Mouse (Mus musculus) R1 (cell line): ENCODE data around the gene Fbxo46.
"Not testable (repeated sequence)": the region's sequence is repeated elsewhere in the genome, so short reads cannot be mapped to it uniquely, and the experiment has no call there.

Experiments
- DNase-seq: peaks from one replicate; pipeline ENCODE4 v3.0.0-alpha.2; 2018; ENCODE audit warnings: low read depth, low spot score

Fbxo46 gene

GRCm38 (mm10) chr7:19131324-19131848 lies 11.7 kb downstream of the Fbxo46 start:
- peak; percentile 100 for DNase-seq

GRCm38 (mm10) chr7:19136168-19136567 lies 16.5 kb downstream of the Fbxo46 start:
- peak; percentile 60 for DNase-seq

GRCm38 (mm10) chr7:19136673-19137334 lies 17.1 kb downstream of the Fbxo46 start:
- peak; percentile 28 for DNase-seq

GRCm38 (mm10) chr7:19137380-19137779 lies 17.7 kb downstream of the Fbxo46 start:
- DNase-seq = peak; percentile 72

DNA sequence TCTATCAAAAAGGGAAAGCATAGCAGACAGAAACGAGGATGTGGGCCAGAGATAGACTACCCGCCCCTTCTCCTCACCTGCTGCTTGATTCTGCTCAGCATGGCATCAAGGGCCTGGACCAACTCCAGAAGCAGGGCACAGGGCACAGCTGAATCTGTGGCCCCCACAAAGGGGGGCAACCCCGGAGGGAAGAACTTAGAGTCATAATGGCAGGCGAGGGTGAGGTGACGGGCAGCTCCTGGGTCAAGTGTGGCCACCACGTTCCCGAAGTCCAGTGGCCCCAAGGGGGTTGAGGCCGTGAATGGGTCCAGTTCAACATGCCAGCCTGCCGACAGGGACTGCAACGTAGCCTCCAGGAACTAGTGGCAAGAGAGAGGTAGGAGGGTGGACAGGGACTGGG lies 27.1 kb downstream of the Fbxo46 start:
- no peak for DNase-seq

- peak; percentile 33 for DNase-seq
Measured at GRCm38 (mm10) chr7:19147497-19148045, 27.9 kb downstream of the Fbxo46 start.

DNA sequence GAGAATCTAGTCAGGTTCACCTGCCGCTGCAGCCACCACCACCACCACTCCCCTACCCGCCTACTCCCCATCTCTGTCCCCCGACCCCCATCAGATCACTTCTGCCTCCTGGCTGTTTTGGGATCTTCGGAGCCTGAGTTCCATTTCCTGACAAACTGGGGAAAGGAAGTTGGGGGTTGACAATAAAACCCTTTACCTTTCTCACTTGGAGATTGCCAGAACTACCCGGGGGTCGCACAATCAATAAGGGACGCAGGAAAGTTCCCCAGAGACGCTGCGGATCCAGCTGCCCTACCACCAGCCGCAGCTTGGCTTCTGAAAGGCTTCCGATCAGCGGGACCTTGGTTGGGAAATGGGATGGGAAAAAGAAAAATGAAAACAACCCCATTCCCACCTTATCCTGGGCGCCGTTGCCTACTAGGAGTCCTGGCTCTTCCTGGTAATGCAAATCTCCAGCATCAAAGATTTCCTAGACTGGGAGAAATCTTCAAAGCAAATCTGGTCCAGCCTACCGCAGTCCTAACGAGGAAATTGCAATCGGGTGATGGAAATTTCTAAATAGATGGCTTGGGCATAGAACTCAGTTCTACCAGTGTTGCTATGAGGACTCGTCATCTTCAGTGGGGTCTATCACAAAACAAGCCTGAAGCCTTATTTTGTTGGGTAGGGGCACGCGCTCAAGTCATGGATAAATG lies 28.7 kb downstream of the Fbxo46 start:
- DNase-seq = peak; percentile 16

GRCm38 (mm10) chr7:19148875-19149541 lies 29.3 kb downstream of the Fbxo46 start, which contains the start of gene Qpctl:
Gene Qpctl (minus strand): TSS chr7:19149291.
- DNase-seq = peak; percentile 100

DNA sequence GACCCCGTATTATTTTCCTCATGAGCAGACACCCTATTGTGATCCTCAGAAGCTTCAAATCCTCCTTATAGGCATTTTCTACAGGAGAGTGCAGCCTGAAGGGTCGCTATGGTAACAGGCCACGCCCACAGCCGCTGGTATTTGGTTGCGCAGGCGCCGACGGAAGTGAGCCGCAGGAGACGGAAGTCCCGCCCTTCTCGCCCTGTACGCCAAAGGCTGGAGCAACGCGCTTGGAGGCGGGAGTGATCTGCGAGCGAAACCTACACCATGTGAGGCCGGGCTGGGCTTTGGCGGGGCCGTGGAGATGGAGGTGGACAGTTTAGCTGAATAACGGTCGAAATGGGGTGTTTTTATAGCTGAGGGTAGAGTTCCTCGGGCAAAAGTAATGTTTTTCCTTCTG lies 30.0 kb downstream of the Fbxo46 start, which contains the start of gene Snrpd2:
Snrpd2 (plus strand) TSS at position 97 of the 400 bp plus-strand sequence.
- peak; percentile 96 for DNase-seq

DNA sequence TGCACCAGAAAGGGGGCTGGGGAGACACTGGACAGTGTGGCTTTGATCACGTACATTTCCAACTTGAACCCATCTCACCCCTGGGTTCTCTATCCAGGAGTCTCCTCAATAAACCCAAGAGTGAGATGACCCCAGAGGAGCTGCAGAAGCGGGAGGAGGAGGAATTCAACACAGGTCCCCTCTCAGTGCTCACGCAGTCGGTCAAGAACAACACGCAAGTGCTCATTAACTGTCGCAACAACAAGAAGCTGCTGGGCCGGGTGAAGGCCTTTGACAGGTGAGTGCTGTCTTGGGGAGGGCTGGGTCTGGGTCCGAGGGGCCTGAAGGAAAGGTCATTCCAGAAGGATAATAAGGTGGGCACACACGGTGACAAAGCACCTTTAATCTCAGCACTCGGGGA lies 31.5 kb downstream of the Fbxo46 start:
- not testable (repeated sequence) for DNase-seq

GRCm38 (mm10) chr7:19154796-19155195 lies 35.1 kb downstream of the Fbxo46 start:
- no peak for DNase-seq

- peak; percentile 41 for DNase-seq
Measured at GRCm38 (mm10) chr7:19155825-19156475, 36.3 kb downstream of the Fbxo46 start.

DNA sequence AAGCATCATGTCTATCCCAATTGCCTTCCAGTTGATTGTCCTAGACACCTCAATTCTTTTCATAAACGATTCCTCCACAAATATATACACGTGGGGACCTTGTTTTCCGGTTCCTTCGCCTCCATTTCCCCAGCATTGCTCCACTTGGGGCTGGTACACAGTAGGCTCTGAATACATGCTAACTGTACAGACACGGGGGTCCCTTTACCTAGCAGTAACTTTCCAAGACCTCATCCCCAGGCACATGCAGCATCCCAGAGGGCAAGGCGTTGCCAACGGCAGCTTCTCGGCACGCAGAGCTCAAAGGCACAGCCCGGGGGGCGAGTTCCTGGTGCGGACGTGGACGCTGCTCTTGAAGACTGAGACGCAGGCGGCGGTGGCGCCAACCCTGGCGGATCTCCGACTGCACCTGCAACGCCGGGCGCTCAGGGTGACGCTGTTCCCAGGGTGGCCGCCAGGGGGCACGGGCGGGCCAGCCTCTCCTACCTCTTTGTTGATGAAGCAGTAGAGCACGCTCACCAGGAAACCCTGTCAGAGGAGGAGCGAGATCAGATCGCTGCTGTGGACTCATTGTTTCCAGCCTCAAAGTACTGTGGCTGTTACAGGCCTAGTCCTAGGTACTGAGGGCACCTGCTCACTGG lies 37.6 kb downstream of the Fbxo46 start:
- peak; percentile 88 for DNase-seq

GRCm38 (mm10) chr7:19158601-19159000 lies 38.9 kb downstream of the Fbxo46 start:
- DNase-seq = no peak

DNA sequence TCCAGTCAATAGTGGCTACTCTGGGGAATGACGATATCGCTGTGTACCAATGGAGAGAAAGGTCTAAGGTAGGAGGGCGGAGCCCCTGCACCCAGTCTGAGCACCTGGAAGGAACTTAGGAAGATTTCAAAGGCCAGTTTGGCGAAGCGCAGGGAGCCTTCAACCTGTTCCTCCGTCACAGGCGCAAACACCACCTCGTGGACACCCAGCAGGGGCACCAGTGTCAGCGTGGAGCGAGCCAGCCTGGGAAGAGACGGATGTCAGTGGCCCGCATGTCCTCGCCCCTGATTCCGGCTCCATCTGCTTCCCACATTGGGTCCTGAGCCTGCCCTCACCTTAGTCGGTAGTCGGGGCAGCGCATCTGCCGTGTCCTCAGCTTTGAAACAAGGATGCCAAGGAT lies 39.8 kb downstream of the Fbxo46 start:
- DNase-seq = no peak

GRCm38 (mm10) chr7:19160115-19160514 lies 40.5 kb downstream of the Fbxo46 start:
- DNase-seq = peak; percentile 85

GRCm38 (mm10) chr7:19162928-19163327 lies 43.3 kb downstream of the Fbxo46 start:
- DNase-seq = no peak

GRCm38 (mm10) chr7:19163752-19164151 lies 44.1 kb downstream of the Fbxo46 start:
- DNase-seq = no peak

GRCm38 (mm10) chr7:19164189-19164588 lies 44.5 kb downstream of the Fbxo46 start:
- peak; percentile 98 for DNase-seq

GRCm38 (mm10) chr7:19164978-19165377 lies 45.3 kb downstream of the Fbxo46 start:
- DNase-seq = peak; percentile 85
